Mouse (Mus musculus) induced T-regulatory cell, adult 2 months (primary cell): Measurements from ENCODE around the gene Kat6b.

Experiments
- DNase-seq: peaks from one replicate; pipeline ENCODE4 v3.0.0-alpha.2; 2012; ENCODE audit warnings: low read depth

The Kat6b gene

GRCm38 (mm10) chr14:21560481-21561209 lies 79.4 kb downstream of the Kat6b start:
- no peak for DNase-seq

- DNase-seq, result no peak
These were observed 80.3 kb downstream of the Kat6b start for GRCm38 (mm10) chr14:21561396-21562065.

GRCm38 (mm10) chr14:21563584-21564118 lies 82.4 kb downstream of the Kat6b start:
- no peak for DNase-seq

- DNase-seq, result no peak
These were observed 84.5 kb downstream of the Kat6b start for GRCm38 (mm10) chr14:21565541-21566353.

GRCm38 (mm10) chr14:21567293-21567984 lies 86.2 kb downstream of the Kat6b start:
- no peak for DNase-seq

GRCm38 (mm10) chr14:21568821-21569220 lies 87.6 kb downstream of the Kat6b start:
- no peak for DNase-seq

- no peak for DNase-seq
These were observed 93.6 kb downstream of the Kat6b start for GRCm38 (mm10) chr14:21574686-21575309.

GRCm38 (mm10) chr14:21576867-21577266 lies 95.6 kb downstream of the Kat6b start:
- no peak for DNase-seq

- no peak for DNase-seq
These were observed 100.0 kb downstream of the Kat6b start for GRCm38 (mm10) chr14:21581198-21581597.

GRCm38 (mm10) chr14:21582301-21582700 lies 101.1 kb downstream of the Kat6b start:
- DNase-seq, result no peak

- DNase-seq, result no peak
These were observed 101.8 kb downstream of the Kat6b start for GRCm38 (mm10) chr14:21583051-21583450.

GRCm38 (mm10) chr14:21583868-21584267 lies 102.6 kb downstream of the Kat6b start:
- no peak for DNase-seq

- DNase-seq, result peak; percentile 59
These were observed 103.4 kb downstream of the Kat6b start for GRCm38 (mm10) chr14:21584468-21585135.

GRCm38 (mm10) chr14:21585491-21586251 lies 104.4 kb downstream of the Kat6b start:
- no peak for DNase-seq

- DNase-seq, result no peak
These were observed 105.4 kb downstream of the Kat6b start for GRCm38 (mm10) chr14:21586481-21587118.

- DNase-seq, result no peak
These were observed 106.7 kb downstream of the Kat6b start for GRCm38 (mm10) chr14:21587931-21588330.

- DNase-seq, result no peak
These were observed 108.4 kb downstream of the Kat6b start for GRCm38 (mm10) chr14:21589620-21590019.

- no peak for DNase-seq
These were observed 109.0 kb downstream of the Kat6b start for GRCm38 (mm10) chr14:21590205-21590604.

- peak; percentile 22 for DNase-seq
These were observed 110.9 kb downstream of the Kat6b start for GRCm38 (mm10) chr14:21592152-21592551.
